Mouse (Mus musculus): Measurements from ENCODE around the gene Maip1. TPM values are rescaled to one million over a fixed set of nuclear protein-coding genes. Genes with fewer than 3 reads are reported as not detected.

Maip1 gene
- polyA plus RNA-seq, 2 experiments: 10.6 to 15.4 TPM

DNA sequence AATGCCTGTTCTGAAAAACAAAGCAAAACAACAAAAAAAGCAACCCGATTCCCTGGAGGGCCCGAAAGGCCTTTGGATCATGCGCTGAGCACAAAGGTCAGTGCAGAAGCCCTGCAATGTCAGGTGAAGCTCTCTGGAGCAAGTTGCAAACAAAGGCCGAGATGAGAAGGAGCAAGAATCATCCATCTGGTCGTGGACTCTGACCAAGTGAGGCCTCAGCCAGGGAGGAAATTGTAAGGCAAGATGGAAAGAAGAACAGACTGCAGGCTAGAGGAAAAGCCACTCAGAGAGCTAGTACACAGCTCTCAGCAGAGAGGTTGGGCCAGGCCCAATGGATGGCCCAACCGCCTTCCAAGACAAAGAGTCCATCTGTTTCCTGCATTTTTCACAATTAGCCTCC, 32.9 kb downstream of the Maip1 start:
- no peak for TF ChIP-seq POLR2A (IDR thresholded peaks at IDR 0.05; ENCODE audit: borderline replicate concordance, extremely low read depth, insufficient read depth, insufficient read length)
- Histone ChIP-seq H3K4me2 (replicated peaks; ENCODE audit: low read depth, low read length, severe bottlenecking) (no peak overlapping the region), H3K9me3 (ENCODE audit: control insufficient read depth, low read length) (no peaks in the 10 kb centered on the region), H3K27me3 (ENCODE audit: control insufficient read depth, insufficient read depth, low read length) (no peaks in the 10 kb centered on the region), H3K27ac (replicated peaks; ENCODE audit: low read depth, low read length) (no peak overlapping the region), H3K9ac (ENCODE audit: low read depth, low read length, severe bottlenecking) (no peak overlapping the region), H3K36me3 (ENCODE audit: control insufficient read depth, insufficient read depth, low read length) (no peaks in the 10 kb centered on the region), H3K4me3 (replicated peaks; ENCODE audit: low read length) (no peak overlapping the region), H3K4me1 (ENCODE audit: control insufficient read depth, insufficient read depth, low read length) (peaks cover 34% of the 10 kb centered on the region)
- WGBS: 79% methylated on average over 6 of the region's 6 CpGs
- DNase-seq (ENCODE audit: low spot score) (no peak), ATAC-seq (ENCODE audit: low FRiP score, low read depth) (no peak)

GRCm38 (mm10) chr1:57440771-57441170, 34.6 kb downstream of the Maip1 start:
- no peak overlapping the region for H3K4me2 ChIP-seq (replicated peaks; ENCODE audit: low read depth, low read length, severe bottlenecking)
- peak; percentile 27 for DNase-seq (ENCODE audit: low spot score)
- no peaks in the 10 kb centered on the region for H3K36me3 ChIP-seq (ENCODE audit: control insufficient read depth, insufficient read depth, low read length)
- no peak overlapping the region for H3K4me3 ChIP-seq (replicated peaks; ENCODE audit: low read length)
- H3K27me3 ChIP-seq (ENCODE audit: control insufficient read depth, insufficient read depth, low read length): no peaks in the 10 kb centered on the region
- H3K9ac ChIP-seq (ENCODE audit: low read depth, low read length, severe bottlenecking): no peak overlapping the region
- 19% methylated on average over 4 of the region's 4 CpGs for WGBS
- TF ChIP-seq POLR2A (IDR thresholded peaks at IDR 0.05; ENCODE audit: borderline replicate concordance, extremely low read depth, insufficient read depth, insufficient read length): no peak
- no peak for ATAC-seq (ENCODE audit: low FRiP score, low read depth)
- H3K9me3 ChIP-seq (ENCODE audit: control insufficient read depth, low read length): no peaks in the 10 kb centered on the region
- peak overlapping the region; percentile 39; the same call in 1 of the 2 replicates for H3K27ac ChIP-seq (replicated peaks; ENCODE audit: low read depth, low read length)
- H3K4me1 ChIP-seq (ENCODE audit: control insufficient read depth, insufficient read depth, low read length): peaks cover 32% of the 10 kb centered on the region

DNA sequence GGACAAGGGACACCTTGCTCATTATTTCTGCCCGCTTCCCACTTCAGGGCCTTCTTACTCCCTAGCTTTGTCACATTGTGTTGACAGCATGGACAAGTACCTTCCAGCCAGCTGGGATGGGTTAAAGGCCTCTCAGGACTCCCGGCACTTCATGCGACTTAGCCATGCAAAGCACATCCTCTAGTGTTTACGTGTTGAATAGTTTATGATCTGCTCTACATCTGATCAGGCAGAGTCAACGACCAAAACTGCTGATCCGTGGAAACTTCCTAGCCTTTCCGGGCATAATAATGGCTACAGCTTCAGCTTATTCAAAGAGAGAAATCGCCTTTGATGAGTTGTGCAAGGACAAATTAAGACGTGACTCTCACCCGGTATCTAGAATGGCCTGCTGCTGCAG, 39.6 kb downstream of the Maip1 start:
- TF ChIP-seq POLR2A (IDR thresholded peaks at IDR 0.05; ENCODE audit: borderline replicate concordance, extremely low read depth, insufficient read depth, insufficient read length): no peak
- H3K4me2 ChIP-seq (replicated peaks; ENCODE audit: low read depth, low read length, severe bottlenecking): no peak overlapping the region
- no peak overlapping the region for H3K9ac ChIP-seq (ENCODE audit: low read depth, low read length, severe bottlenecking)
- DNase-seq (ENCODE audit: low spot score): no peak
- H3K4me3 ChIP-seq (replicated peaks; ENCODE audit: low read length): no peak overlapping the region
- no peaks in the 10 kb centered on the region for H3K9me3 ChIP-seq (ENCODE audit: control insufficient read depth, low read length)
- H3K27ac ChIP-seq (replicated peaks; ENCODE audit: low read depth, low read length): no peak overlapping the region
- no peak for ATAC-seq (ENCODE audit: low FRiP score, low read depth)
- H3K36me3 ChIP-seq (ENCODE audit: control insufficient read depth, insufficient read depth, low read length): no peaks in the 10 kb centered on the region
- H3K4me1 ChIP-seq (ENCODE audit: control insufficient read depth, insufficient read depth, low read length): peaks cover 4% of the 10 kb centered on the region
- no peaks in the 10 kb centered on the region for H3K27me3 ChIP-seq (ENCODE audit: control insufficient read depth, insufficient read depth, low read length)
- 79% methylated on average over 10 of the region's 10 CpGs for WGBS

DNA sequence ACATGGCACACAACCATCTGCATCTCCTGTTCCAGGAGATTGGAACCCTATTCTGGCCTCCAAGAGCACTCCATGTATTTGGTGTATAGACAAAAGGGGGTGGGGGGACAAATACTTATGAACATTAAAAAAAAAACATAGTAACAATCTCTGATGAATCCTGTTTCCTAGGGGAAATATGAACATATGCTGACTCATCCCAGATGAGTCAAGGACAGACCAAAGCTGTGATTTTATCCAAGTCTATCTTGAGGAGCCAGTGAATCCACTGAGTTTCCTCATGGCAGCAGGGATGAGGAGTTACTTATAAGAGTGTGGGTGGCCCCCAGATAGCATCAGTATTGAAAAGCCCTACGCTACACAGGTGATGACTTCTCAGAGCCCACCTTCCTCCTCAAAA, 44.1 kb downstream of the Maip1 start:
- 90% methylated on average over 1 of the region's 1 CpGs for WGBS
- no peak for ATAC-seq (ENCODE audit: low FRiP score, low read depth)
- H3K4me1 ChIP-seq (ENCODE audit: control insufficient read depth, insufficient read depth, low read length): no peaks in the 10 kb centered on the region

GRCm38 (mm10) chr1:57460305-57460940, 54.3 kb downstream of the Maip1 start:
- 82% methylated on average over 6 of the region's 6 CpGs for WGBS

More for the DNA sequence above, 44.1 kb downstream of the Maip1 start:
- Histone ChIP-seq H3K9ac (ENCODE audit: low read depth, low read length, severe bottlenecking) (no peak overlapping the region), H3K27ac (replicated peaks; ENCODE audit: low read depth, low read length) (no peak overlapping the region), H3K9me3 (ENCODE audit: control insufficient read depth, low read length) (no peaks in the 10 kb centered on the region), H3K4me2 (replicated peaks; ENCODE audit: low read depth, low read length, severe bottlenecking) (no peak overlapping the region), H3K27me3 (ENCODE audit: control insufficient read depth, insufficient read depth, low read length) (no peaks in the 10 kb centered on the region), H3K4me3 (replicated peaks; ENCODE audit: low read length) (no peak overlapping the region), H3K36me3 (ENCODE audit: control insufficient read depth, insufficient read depth, low read length) (no peaks in the 10 kb centered on the region)
- no peak for DNase-seq (ENCODE audit: low spot score)
- no peak for TF ChIP-seq POLR2A (IDR thresholded peaks at IDR 0.05; ENCODE audit: borderline replicate concordance, extremely low read depth, insufficient read depth, insufficient read length)

More at GRCm38 (mm10) chr1:57460305-57460940, 54.3 kb downstream of the Maip1 start:
- H3K27ac ChIP-seq (replicated peaks; ENCODE audit: low read depth, low read length): no peak overlapping the region
- no peak overlapping the region for H3K4me2 ChIP-seq (replicated peaks; ENCODE audit: low read depth, low read length, severe bottlenecking)
- DNase-seq (ENCODE audit: low spot score) (no peak), ATAC-seq (ENCODE audit: low FRiP score, low read depth) (no peak)
- no peak for TF ChIP-seq POLR2A (IDR thresholded peaks at IDR 0.05; ENCODE audit: borderline replicate concordance, extremely low read depth, insufficient read depth, insufficient read length)
- no peaks in the 10 kb centered on the region for H3K27me3 ChIP-seq (ENCODE audit: control insufficient read depth, insufficient read depth, low read length)
- no peaks in the 10 kb centered on the region for H3K9me3 ChIP-seq (ENCODE audit: control insufficient read depth, low read length)
- H3K9ac ChIP-seq (ENCODE audit: low read depth, low read length, severe bottlenecking): no peak overlapping the region
- no peaks in the 10 kb centered on the region for H3K4me1 ChIP-seq (ENCODE audit: control insufficient read depth, insufficient read depth, low read length)
- no peaks in the 10 kb centered on the region for H3K36me3 ChIP-seq (ENCODE audit: control insufficient read depth, insufficient read depth, low read length)
- no peak overlapping the region for H3K4me3 ChIP-seq (replicated peaks; ENCODE audit: low read length)

Other genes with a start within 250 kb of the Maip1 start
- gene 1700066M21Rik, start 28.7 kb upstream of the Maip1 start, polyA plus RNA-seq (2012; rRNA removed): 8.2 and 10.5 TPM in 2 replicates
- 13.8 and 14.7 TPM in 2 replicates for gene 1700066M21Rik, start 28.7 kb upstream of the Maip1 start, polyA plus RNA-seq (2014; fragmentation: Nextera tagmentation; extraction: Ambion mirVana)
- 22.3 and 30.1 TPM in 2 replicates for gene Tyw5, start 773 bp downstream of the Maip1 start, polyA plus RNA-seq (2012; rRNA removed)
- gene Tyw5, start 773 bp downstream of the Maip1 start, polyA plus RNA-seq (2014; fragmentation: Nextera tagmentation; extraction: Ambion mirVana): 25.3 and 25.6 TPM in 2 replicates

All from limb, embryonic 14.5 days (tissue).